Comparison of ENCODE assay signal across 21 mouse cellular contexts in the genomic region with DNA sequence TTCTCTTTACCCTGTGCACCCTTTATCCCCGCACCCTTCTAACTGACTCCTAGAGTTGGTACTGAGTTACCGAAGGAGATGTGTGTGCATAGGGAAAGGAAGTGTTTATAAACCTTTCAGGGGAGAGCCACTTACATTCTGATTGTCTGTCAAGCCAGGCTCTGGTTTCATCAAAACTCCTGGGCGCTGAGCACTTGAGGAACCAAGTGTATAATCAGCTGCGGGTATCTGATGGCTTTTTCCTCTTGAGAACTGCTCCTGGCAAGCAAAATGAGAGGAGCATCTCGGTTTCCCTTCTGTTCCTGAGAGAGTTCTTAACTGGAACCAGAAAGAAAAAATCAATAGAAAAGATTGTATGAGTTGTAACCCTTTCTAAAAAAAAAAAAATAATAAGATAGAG. TPM values are rescaled to one million over a fixed set of nuclear protein-coding genes. Genes with fewer than 3 reads are reported as not detected.
DNase-seq lines count a peak whose midpoint lies in the region; ATAC-seq and TF ChIP-seq lines count a peak whose summit lies in the region.
"Had no signal": no experiment of that assay in that cellular context is flagged by ENCODE, and none has a peak within 500 bp of the region (broad histone marks: within the 10 kb centered on the region; RNA-seq: fewer than 3 reads in every experiment).

No protein-coding gene starts in this region.

- peaks cover 32% of the 10 kb centered on the region for H3K36me3 ChIP-seq in liver, embryonic 13.5 days
- peaks cover 28% of the 10 kb centered on the region for H3K36me3 ChIP-seq in neural tube, embryonic 13.5 days

- no peak for DNase-seq in gastrocnemius, adult 2 months
- DNase-seq in gastrocnemius, postnatal 25 days: no peak
- DNase-seq in liver, embryonic 13.5 days: no peak
- no peak for DNase-seq in liver
- DNase-seq in neural tube, embryonic 10.5 days (ENCODE audit: extremely low spot score, low spot score): no peak
- DNase-seq in left cerebral cortex, adult 18-20 months (ENCODE audit: low spot score in 2 of 2): no peak
- DNase-seq: adrenal gland, postnatal 14 days; B cell, adult 2 months; cerebellum, adult 2 months; cerebellum, postnatal 10 days; forebrain, postnatal 0 days; gastrocnemius, postnatal 36 days; heart, postnatal 36 days had no signal

- 0 out of 2 replicates have a peak overlapping the region, but pooled peaks have one; percentile 46 for H3K27ac ChIP-seq in gastrocnemius, adult 2 months
- no peak overlapping the region for H3K27ac ChIP-seq in liver, embryonic 13.5 days
- 0 out of 2 replicates have a peak overlapping the region, but pooled peaks have one; percentile 33 for H3K27ac ChIP-seq in neural tube, embryonic 13.5 days (replicated peaks)
- H3K27ac ChIP-seq: embryonic facial prominence, embryonic 10.5 days; forebrain, embryonic 13.5 days; heart, embryonic 13.5 days; hindbrain, embryonic 13.5 days; hindbrain, postnatal 0 days had no signal

- peaks cover 45% of the 10 kb centered on the region for H3K4me1 ChIP-seq in liver, embryonic 13.5 days (replicated peaks)
- peaks cover 24% of the 10 kb centered on the region for H3K4me1 ChIP-seq in neural tube, embryonic 13.5 days (replicated peaks)

- intact Hi-C loops in gastrocnemius, adult 2 months (cut with DNase I): no loop called here

- no peak overlapping the region for H3K4me3 ChIP-seq in gastrocnemius, adult 2 months
- H3K4me3 ChIP-seq in liver, embryonic 13.5 days (replicated peaks): no peak overlapping the region
- H3K4me3 ChIP-seq in neural tube, embryonic 13.5 days: no peak overlapping the region
- H3K4me3 ChIP-seq: embryonic facial prominence, embryonic 10.5 days; forebrain, embryonic 13.5 days; heart, embryonic 13.5 days; hindbrain, embryonic 13.5 days had no signal

- no peaks in the 10 kb centered on the region for H3K9me3 ChIP-seq in liver, embryonic 13.5 days (replicated peaks)
- no peaks in the 10 kb centered on the region for H3K9me3 ChIP-seq in neural tube, embryonic 13.5 days
- H3K9me3 ChIP-seq: embryonic facial prominence, embryonic 10.5 days; forebrain, embryonic 13.5 days; G1E; heart, embryonic 13.5 days; hindbrain, embryonic 13.5 days had no signal

- no peak overlapping the region for H3K9ac ChIP-seq in liver, embryonic 13.5 days
- H3K9ac ChIP-seq in neural tube, embryonic 13.5 days: no peak overlapping the region
- H3K9ac ChIP-seq: forebrain, embryonic 13.5 days; forebrain, postnatal 0 days; heart, embryonic 13.5 days; hindbrain, embryonic 13.5 days had no signal

- H3K4me2 ChIP-seq in liver, embryonic 13.5 days: 0 out of 2 replicates have a peak overlapping the region, but pooled peaks have one; percentile 11
- no peak overlapping the region for H3K4me2 ChIP-seq in neural tube, embryonic 13.5 days
- H3K4me2 ChIP-seq: forebrain, embryonic 13.5 days; heart, embryonic 13.5 days; hindbrain, embryonic 13.5 days had no signal

- TF ChIP-seq CTCF in gastrocnemius, adult 2 months (IDR thresholded peaks at IDR 0.05): no peak

- WGBS in liver, embryonic 13.5 days (ENCODE audit: insufficient replicate concordance): 37% methylated on average over 5 of the region's 5 CpGs
- WGBS in neural tube, embryonic 13.5 days: 77% methylated on average over 5 of the region's 5 CpGs

- no peaks in the 10 kb centered on the region for H3K27me3 ChIP-seq in liver, embryonic 13.5 days
- H3K27me3 ChIP-seq in neural tube, embryonic 13.5 days: no peaks in the 10 kb centered on the region
- H3K27me3 ChIP-seq: forebrain, embryonic 13.5 days; heart, embryonic 13.5 days; hindbrain, embryonic 13.5 days had no signal

- 0 out of 2 replicates have a peak, but pooled peaks have one; percentile 41 for ATAC-seq in liver, embryonic 13.5 days (ENCODE audit: low read depth)
- no peak for ATAC-seq in neural tube, embryonic 13.5 days (ENCODE audit: low read depth)
- ATAC-seq: CD4-positive, CD25-positive, alpha-beta regulatory T cell, adult 4 months; forebrain, embryonic 13.5 days; forebrain, postnatal 0 days; hindbrain, postnatal 0 days had no signal

RNA-seq across cellular contexts. Expression of a gene that starts 10.3 kb away (rescaled TPM):
- total RNA-seq in gastrocnemius, adult 2 months (2021): 1 to 10 TPM; 6.4 to 7.3 TPM
- total RNA-seq in gastrocnemius, postnatal 25 days (2021): 1 to 10 TPM; 7.0 to 7.3 TPM
- polyA plus RNA-seq in liver, embryonic 13.5 days (2015; fragmentation: Nextera tagmentation; extraction: Ambion mirVana): 11.8 and 14.2 TPM in 2 replicates
- polyA plus RNA-seq in neural tube, embryonic 13.5 days (2015; fragmentation: Nextera tagmentation; extraction: Ambion mirVana): 26.4 and 28.6 TPM in 2 replicates
- total RNA-seq in left cerebral cortex, adult 18-20 months (2021): 1 to 10 TPM; 7.7 to 8.6 TPM
